ENCODE assay signal across 8 mouse cellular contexts in genomic region chr9:107567702-107568319, GRCm38 (mm10). TPM values are rescaled to one million over a fixed set of nuclear protein-coding genes. Genes with fewer than 3 reads are reported as not detected.
DNase-seq lines count a peak whose midpoint lies in the region; ATAC-seq and TF ChIP-seq lines count a peak whose summit lies in the region.

Gene Hyal2 (plus strand): TSS chr9:107567945.

- peak; percentile 31; the same call in 1 of the 2 replicates for TF ChIP-seq POLR2A in small intestine, adult 2 months (IDR thresholded peaks at IDR 0.05; ENCODE audit: low read depth, low read length)

- peak within 1 kb of the TSS; percentile 85 for H3K4me2 ChIP-seq in liver, embryonic 14.5 days (ENCODE audit: low read depth)

- H3K27ac ChIP-seq in heart, embryonic 10.5 days = peak within 1 kb of the TSS; percentile 97
- peak within 1 kb of the TSS; percentile 84 for H3K27ac ChIP-seq in liver, embryonic 14.5 days
- H3K27ac ChIP-seq in small intestine, adult 2 months (ENCODE audit: insufficient read depth, low read depth, low read length) = peak within 1 kb of the TSS; percentile 99

- no peak for DNase-seq in frontal cortex, adult 2 months (ENCODE audit: extremely low spot score in 1 of 2, low spot score in 1 of 2)
- DNase-seq in frontal cortex, postnatal 14 days (ENCODE audit: low spot score in 2 of 2) = no peak
- DNase-seq in embryo, embryonic 11 days = peak; percentile 30
- DNase-seq in heart, embryonic 10.5 days (ENCODE audit: low spot score) = no peak
- peak; percentile 93 for DNase-seq in kidney, adult 9 months
- no peak for DNase-seq in liver, embryonic 14.5 days (ENCODE audit: low read depth in 3 of 3, low spot score in 3 of 3)
- no peak for DNase-seq in adipocyte (ENCODE audit: low spot score)

- H3K9me3 ChIP-seq in heart, embryonic 10.5 days = no peaks in the 10 kb centered on the region
- H3K9me3 ChIP-seq in liver, embryonic 14.5 days (ENCODE audit: control insufficient read depth, low read length) = no peaks in the 10 kb centered on the region

- WGBS in heart, embryonic 10.5 days = 6% methylated on average over 18 of the region's 18 CpGs
- 45% methylated on average over 18 of the region's 18 CpGs for WGBS in liver, embryonic 14.5 days (ENCODE audit: insufficient replicate concordance)
- WGBS in small intestine, adult 2 months = 13% methylated on average over 18 of the region's 18 CpGs

- TF ChIP-seq CTCF in liver, embryonic 14.5 days (IDR thresholded peaks at IDR 0.05; ENCODE audit: low read depth) = no peak
- no peak for TF ChIP-seq CTCF in small intestine, adult 2 months (IDR thresholded peaks at IDR 0.05; ENCODE audit: extremely low read depth, insufficient read length, insufficient replicate concordance, low read depth, low read length)

- H3K9ac ChIP-seq in liver, embryonic 14.5 days (replicated peaks) = peak within 1 kb of the TSS; percentile 87

- H3K4me1 ChIP-seq in heart, embryonic 10.5 days = peaks cover 75% of the 10 kb centered on the region
- H3K4me1 ChIP-seq in liver, embryonic 14.5 days (replicated peaks; ENCODE audit: control insufficient read depth in 2 of 2, insufficient read depth in 2 of 2, low read length in 1 of 2) = peaks cover 49 to 60% of the 10 kb centered on the region in 2 experiments
- H3K4me1 ChIP-seq in small intestine, adult 2 months (ENCODE audit: control insufficient read depth, insufficient read depth, insufficient read length, low read length) = peaks cover 39% of the 10 kb centered on the region

- peak within 1 kb of the TSS; percentile 81 for H3K4me3 ChIP-seq in heart, embryonic 10.5 days
- peak within 1 kb of the TSS; percentile 86 to 88 for H3K4me3 ChIP-seq in liver, embryonic 14.5 days (ENCODE audit: insufficient read depth in 1 of 2, low read depth in 2 of 2, low read length in 2 of 2)
- H3K4me3 ChIP-seq in small intestine, adult 2 months (ENCODE audit: low read depth, low read length) = peak within 1 kb of the TSS; percentile 89

- no peaks in the 10 kb centered on the region for H3K27me3 ChIP-seq in heart, embryonic 10.5 days (ENCODE audit: insufficient read depth, poor library complexity, severe bottlenecking)
- no peaks in the 10 kb centered on the region for H3K27me3 ChIP-seq in liver, embryonic 14.5 days (ENCODE audit: control insufficient read depth, insufficient read depth, low read length)
- no peaks in the 10 kb centered on the region for H3K27me3 ChIP-seq in small intestine, adult 2 months (ENCODE audit: control insufficient read depth, insufficient read depth, low read length)

- ATAC-seq in liver, embryonic 14.5 days (ENCODE audit: insufficient read depth) = no peak

- no peak for TF ChIP-seq EP300 in liver, embryonic 14.5 days (IDR thresholded peaks at IDR 0.05; ENCODE audit: low read depth)

- H3K36me3 ChIP-seq in heart, embryonic 10.5 days = peaks cover 41% of the 10 kb centered on the region
- peaks cover 9% of the 10 kb centered on the region for H3K36me3 ChIP-seq in liver, embryonic 14.5 days (replicated peaks; ENCODE audit: control insufficient read depth, insufficient read depth, low read depth)
- peaks cover 15% of the 10 kb centered on the region for H3K36me3 ChIP-seq in small intestine, adult 2 months (ENCODE audit: control insufficient read depth, insufficient read depth, low read length)

RNA-seq across cellular contexts. Expression of gene Hyal2, which starts in this region (rescaled TPM):
- polyA plus RNA-seq in frontal cortex, adult 2 months (2012; rRNA removed) = 11.1 and 12.1 TPM in 2 replicates
- 116 and 128 TPM in 2 replicates for polyA plus RNA-seq in heart, embryonic 10.5 days (2016; fragmentation: Nextera tagmentation; extraction: Ambion mirVana)
- 19.9 and 26.2 TPM in 2 replicates for polyA plus RNA-seq in liver, embryonic 14.5 days (2012; rRNA removed)
- 47.0 and 51.3 TPM in 2 replicates for polyA plus RNA-seq in liver, embryonic 14.5 days (2014; fragmentation: Nextera tagmentation; extraction: Ambion mirVana)
- polyA plus RNA-seq in small intestine, adult 2 months (2012; rRNA removed) = 119 and 213 TPM in 2 replicates

Comparison
In these comparisons a context has a peak if more than half of its experiments do, and no peak if none do; other contexts are left out.
1. DNase-seq: peak in embryo, embryonic 11 days (single experiment) and kidney, adult 9 months (single experiment); none in frontal cortex, adult 2 months (0 of 2), frontal cortex, postnatal 14 days (0 of 2), heart, embryonic 10.5 days (single experiment), liver, embryonic 14.5 days (0 of 3) and adipocyte (single experiment).
2. Peak in every context shown above with its lines, with median percentiles within 50 percentile points of each other: H3K27ac ChIP-seq and H3K4me3 ChIP-seq.